Mouse (Mus musculus) common myeloid progenitor, adult 5-6 weeks (primary cell): Measurements from ENCODE around the gene Ikzf1. TPM values are rescaled to one million over a fixed set of nuclear protein-coding genes. Genes with fewer than 3 reads are reported as not detected.
A peak's percentile ranks its signal among the peaks of the same experiment; 100 is the strongest.

Source experiments
- ATAC-seq: replicated peaks from 2 replicates; pipeline ENCODE4 v1.8.0; 2016; ENCODE audit warnings: low read depth, mild to moderate bottlenecking, moderate TSS enrichment, inconsistent platforms; ENCODE audit not compliant: poor library complexity, severe bottlenecking
- total RNA-seq: library from RNA; stranded (forward); fragments of 200-1000, 187-1606 nt; gene quantifications from 2 replicates; pipeline ENCODE4 v1.2.3, GENCODE M21; 2017

Gene Ikzf1
- total RNA-seq, 1 experiment from 2014 or later: 213 TPM

DNA sequence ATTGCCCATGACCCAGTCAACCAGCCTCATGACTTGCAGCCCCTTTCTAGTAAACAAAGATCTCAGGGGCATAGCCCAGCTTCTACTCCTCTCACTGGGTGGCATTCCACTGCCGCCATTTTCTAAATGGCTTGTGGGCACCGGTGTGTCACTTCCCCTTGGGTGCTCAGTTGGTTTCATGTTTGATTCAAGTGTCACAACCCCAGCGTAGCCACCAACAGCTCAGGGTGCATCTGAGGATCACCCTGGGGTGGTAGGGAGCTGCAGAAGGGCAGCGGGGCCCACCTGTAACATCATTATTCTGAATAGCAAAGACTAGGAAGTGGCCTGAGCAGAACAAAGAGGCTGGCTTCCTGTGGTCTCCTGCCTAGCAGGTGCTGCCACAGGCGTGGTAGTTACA, 66.3 kb downstream of the Ikzf1 start:
- ATAC-seq: 0 out of 2 replicates have a peak, but pooled peaks have one; percentile 15

GRCm38 (mm10) chr11:11752859-11753258, 68.1 kb downstream of the Ikzf1 start:
- no peak for ATAC-seq

DNA sequence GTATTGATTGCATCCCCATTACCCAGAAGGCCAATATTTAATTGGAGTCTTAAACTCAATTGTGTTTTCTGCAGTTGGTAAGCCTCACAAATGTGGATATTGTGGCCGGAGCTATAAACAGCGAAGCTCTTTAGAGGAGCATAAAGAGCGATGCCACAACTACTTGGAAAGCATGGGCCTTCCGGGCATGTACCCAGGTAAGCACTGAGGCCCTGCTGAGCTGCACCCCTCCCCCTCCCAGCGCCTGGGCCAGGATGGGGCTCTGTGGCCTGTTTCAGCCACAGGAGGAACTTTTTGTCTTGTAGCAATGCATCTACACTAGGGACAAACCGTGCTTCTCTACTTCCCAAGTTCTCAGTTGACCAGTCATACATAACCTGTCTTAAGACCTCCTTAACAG, 73.3 kb downstream of the Ikzf1 start:
- no peak for ATAC-seq

DNA sequence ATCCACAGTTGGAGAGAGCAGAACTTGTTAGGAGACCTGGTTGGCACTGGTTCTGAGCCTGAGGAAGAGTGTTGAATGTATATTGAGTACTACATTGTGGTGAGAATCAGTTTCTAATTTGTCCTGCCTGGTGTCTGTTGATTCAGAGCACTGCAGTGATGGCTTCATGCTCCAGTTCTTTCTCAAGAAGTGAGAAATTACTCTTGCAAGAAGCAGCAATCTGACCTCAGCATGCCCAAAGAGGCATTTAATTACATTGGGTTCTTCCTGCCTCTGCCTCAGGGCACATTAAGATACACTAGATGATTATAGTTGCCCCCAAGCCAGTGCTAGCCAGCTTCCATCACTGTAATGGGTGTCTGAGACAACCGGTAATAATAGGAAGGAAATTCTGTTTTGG, 74.1 kb downstream of the Ikzf1 start:
- ATAC-seq: no peak

GRCm38 (mm10) chr11:11763211-11763666, 78.4 kb downstream of the Ikzf1 start:
- ATAC-seq: peak; percentile 86

DNA sequence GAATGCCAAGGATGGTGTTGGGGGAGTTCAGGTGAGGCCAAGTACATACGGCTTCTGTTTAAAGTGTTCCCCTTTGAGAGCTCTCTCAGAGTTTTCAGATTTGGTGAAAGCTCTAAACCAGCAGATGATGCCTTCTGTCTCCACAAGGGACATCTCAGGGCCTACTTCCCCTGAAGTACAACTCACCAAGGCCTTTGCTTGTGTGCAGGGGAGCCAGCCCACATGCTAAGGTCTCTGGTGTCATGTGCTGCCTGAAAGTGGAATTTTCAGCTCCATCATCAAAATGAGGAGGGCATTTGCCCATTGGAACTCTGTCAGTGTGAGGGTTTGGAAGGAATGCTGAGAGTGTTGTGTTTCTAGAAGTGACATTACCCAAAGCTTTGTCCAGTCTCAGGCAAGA, 80.6 kb downstream of the Ikzf1 start:
- ATAC-seq: no peak

DNA sequence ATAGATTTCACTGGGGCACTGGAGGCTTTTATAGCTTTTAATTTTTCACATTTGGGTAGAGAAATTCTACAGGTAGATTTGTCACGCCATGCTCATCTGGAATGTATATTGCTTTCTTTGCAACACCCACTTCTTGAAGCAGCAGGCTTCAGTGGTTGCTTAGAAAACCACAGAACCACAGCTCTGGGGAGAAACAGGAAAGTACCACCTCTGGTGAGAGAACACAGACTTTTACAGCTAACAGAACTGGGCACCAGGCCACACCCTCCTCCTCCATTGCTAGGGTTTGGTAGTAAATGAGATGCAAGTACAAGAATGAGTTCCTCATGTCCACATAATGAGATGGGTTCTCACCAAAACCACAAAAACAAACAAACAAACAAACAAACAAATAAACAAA, 81.3 kb downstream of the Ikzf1 start:
- ATAC-seq: peak; percentile 71

- no peak for ATAC-seq
Observed at GRCm38 (mm10) chr11:11766736-11767135, 81.9 kb downstream of the Ikzf1 start.

GRCm38 (mm10) chr11:11768057-11768456, 83.3 kb downstream of the Ikzf1 start:
- no peak for ATAC-seq

DNA sequence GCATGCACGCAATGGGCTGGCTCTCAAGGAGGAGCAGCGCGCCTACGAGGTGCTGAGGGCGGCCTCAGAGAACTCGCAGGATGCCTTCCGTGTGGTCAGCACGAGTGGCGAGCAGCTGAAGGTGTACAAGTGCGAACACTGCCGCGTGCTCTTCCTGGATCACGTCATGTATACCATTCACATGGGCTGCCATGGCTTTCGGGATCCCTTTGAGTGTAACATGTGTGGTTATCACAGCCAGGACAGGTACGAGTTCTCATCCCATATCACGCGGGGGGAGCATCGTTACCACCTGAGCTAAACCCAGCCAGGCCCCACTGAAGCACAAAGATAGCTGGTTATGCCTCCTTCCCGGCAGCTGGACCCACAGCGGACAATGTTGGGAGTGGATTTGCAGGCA, 84.5 kb downstream of the Ikzf1 start:
- no peak for ATAC-seq

- no peak for ATAC-seq
Observed at GRCm38 (mm10) chr11:11770691-11771090, 85.9 kb downstream of the Ikzf1 start.

- ATAC-seq: no peak
Observed at GRCm38 (mm10) chr11:11772196-11772595, 87.4 kb downstream of the Ikzf1 start.

DNA sequence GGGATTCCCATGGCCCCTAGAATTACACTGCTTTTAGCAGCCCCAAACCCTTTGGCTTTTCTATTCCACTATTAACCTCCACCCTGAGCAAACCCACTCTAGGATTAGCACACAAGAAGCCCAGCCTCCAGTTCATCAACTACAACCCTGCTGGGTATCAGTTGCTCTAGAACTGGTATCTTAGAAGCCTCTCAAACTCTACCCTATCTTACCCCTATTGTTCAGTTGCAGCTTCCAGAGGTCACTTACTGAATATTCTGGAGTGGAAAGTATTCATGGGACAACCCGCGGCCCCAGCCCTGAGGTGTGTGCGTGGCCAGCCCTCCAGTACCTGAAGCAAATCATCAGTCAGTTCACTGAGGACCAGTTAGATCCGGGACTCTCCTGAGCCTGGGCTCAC, 89.6 kb downstream of the Ikzf1 start:
- ATAC-seq: no peak

DNA sequence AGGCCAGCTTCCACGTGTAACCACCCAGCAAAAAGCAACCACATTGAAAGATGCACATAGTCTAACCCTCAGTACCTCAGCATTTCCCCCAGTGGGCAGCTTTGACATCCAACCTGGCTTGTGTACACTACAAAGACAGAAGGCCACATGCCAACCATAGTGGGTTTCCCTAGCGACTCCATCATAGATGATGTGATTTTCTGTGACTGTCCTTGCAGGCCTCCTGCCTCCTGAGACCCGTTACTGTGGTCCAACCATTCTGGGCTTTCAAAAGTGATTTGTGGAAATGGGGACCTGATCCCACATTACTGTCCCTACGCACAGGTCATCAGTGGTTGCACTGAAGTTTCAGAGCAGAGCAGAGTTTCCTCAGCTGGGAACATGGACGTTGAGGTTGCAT, 90.1 kb downstream of the Ikzf1 start:
- ATAC-seq: no peak

GRCm38 (mm10) chr11:11776071-11776821, 91.4 kb downstream of the Ikzf1 start:
- ATAC-seq: no peak

DNA sequence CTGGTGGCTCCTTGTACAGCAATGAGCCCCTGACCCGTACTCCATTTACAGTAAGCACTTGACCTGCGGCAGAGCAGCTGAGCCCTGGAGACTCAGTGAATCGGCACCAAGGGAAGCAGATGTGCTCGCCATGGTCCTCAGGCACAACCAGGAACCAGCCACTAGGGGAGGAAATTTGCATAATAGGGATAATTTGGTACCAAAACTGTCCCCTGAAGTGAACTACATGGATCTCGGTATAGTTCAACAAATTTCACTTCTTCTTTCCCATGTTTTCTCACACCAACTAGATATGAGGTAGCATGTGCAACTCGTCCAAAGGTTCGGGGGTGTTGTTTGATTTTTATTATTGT, 92.0 kb downstream of the Ikzf1 start:
- ATAC-seq: peak; percentile 51

DNA sequence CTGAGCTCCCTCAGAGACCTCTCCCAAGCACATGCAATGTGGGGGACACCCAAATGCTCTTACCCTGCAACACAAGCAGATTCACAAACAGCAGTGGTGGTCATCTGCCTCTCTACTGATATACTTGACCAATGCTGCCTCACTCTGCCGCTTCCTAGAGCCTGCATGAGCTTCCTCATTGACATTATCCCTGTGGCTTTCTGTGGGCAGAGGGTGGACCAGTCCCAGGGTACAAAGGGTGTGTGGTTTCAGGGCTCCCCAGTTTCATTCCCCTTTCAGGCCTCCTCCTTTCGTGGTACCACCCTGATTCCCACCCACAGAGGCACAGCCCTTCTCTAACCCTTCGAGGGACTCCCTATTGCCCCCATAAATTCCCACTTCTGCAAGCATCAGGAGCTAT, 92.4 kb downstream of the Ikzf1 start:
- ATAC-seq: peak; percentile 31

DNA sequence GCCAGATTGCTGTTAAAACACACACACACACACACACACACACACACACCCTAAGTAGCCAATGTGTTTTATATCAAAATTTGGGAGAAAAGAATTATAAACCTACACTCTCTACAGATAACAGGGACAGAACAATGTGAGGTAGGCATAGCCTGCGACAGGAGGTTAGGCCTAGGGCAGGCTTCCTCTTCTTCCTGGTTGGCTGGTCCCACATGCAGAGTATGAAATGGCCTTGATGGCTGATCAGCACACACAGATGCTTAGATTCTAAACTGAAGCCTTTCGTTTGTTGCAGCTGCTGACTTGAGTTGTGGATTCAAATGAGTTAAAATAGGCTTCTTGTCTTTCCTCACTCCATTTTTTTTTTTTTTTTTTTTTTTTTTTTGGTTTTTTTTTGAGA, 93.0 kb downstream of the Ikzf1 start:
- ATAC-seq: no peak

DNA sequence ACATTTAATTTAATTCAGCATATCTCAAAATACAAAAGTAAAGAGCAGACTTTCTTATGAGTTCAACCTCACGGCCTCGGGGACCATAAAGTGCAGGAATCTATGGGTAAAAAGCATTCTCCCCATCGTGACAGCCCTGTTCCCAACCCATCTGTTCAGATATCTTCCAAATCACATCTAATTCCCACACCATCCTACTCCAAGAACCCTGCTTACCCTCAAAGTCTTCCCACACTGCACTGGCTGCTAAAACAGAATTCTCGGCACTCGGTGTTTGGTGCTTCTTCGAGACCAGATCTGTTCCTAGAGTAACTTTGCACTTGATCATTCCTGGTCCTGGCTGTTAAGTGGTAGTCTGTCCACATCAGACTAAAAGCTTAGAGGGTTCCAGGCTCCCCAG, 93.5 kb downstream of the Ikzf1 start:
- no peak for ATAC-seq

GRCm38 (mm10) chr11:11781728-11782127, 96.9 kb downstream of the Ikzf1 start:
- peak; percentile 55 for ATAC-seq

GRCm38 (mm10) chr11:11785457-11785856, 100.7 kb downstream of the Ikzf1 start:
- peak; percentile 32; the same call in 1 of the 2 replicates for ATAC-seq

GRCm38 (mm10) chr11:11788521-11788974, 103.7 kb downstream of the Ikzf1 start:
- peak; percentile 97 for ATAC-seq
